Mouse (Mus musculus) kidney, postnatal 0 days (tissue): ENCODE measurements around the gene Ndufa11. TPM values are rescaled to one million over a fixed set of nuclear protein-coding genes. Genes with fewer than 3 reads are reported as not detected.

ENCODE experiments used
- ATAC-seq: fragments of 200-750 bp; cut with Nextera tagmentation; replicated peaks from 2 replicates; pipeline ENCODE4 v1.8.0; 2017; ENCODE audit warnings: low read depth, moderate number of reproducible peaks, moderate TSS enrichment, moderate library complexity; ENCODE audit not compliant: low FRiP score
- DNase-seq: peaks from one replicate; pipeline ENCODE4 v3.0.0-alpha.2; 2016; ENCODE audit warnings: low spot score
- H3K27ac ChIP-seq: fragments of 300-500 bp; sonication (generic); 2 replicates; pipeline ENCODE4 v1.5.1; 2014; ENCODE audit warnings: mild to moderate bottlenecking
- H3K27me3 ChIP-seq: fragments of 300-500 bp; sonication (generic); 2 replicates; pipeline ENCODE4 v1.6.1; 2014; ENCODE audit warnings: low read length, mixed read lengths; ENCODE audit not compliant: insufficient read depth
- H3K36me3 ChIP-seq: fragments of 300-500 bp; sonication (generic); 2 replicates; pipeline ENCODE4 v1.6.1; 2014; ENCODE audit warnings: low read length, mixed read lengths; ENCODE audit not compliant: insufficient read depth
- H3K4me1 ChIP-seq: fragments of 300-500 bp; sonication (generic); replicated peaks from 2 replicates; pipeline ENCODE4 v1.6.1; 2014; ENCODE audit warnings: antibody characterized with exemption, low read length, mixed read lengths; ENCODE audit not compliant: insufficient read depth
- H3K4me2 ChIP-seq: fragments of 300-500 bp; sonication (generic); 2 replicates; pipeline ENCODE4 v1.6.1; 2014; ENCODE audit warnings: mild to moderate bottlenecking, low read length, moderate library complexity, mixed read lengths
- H3K4me3 ChIP-seq: fragments of 300-500 bp; sonication (generic); replicated peaks from 2 replicates; pipeline ENCODE4 v1.5.1; 2014; ENCODE audit warnings: low read depth, low read length
- H3K9ac ChIP-seq: fragments of 300-500 bp; sonication (generic); 2 replicates; pipeline ENCODE4 v1.6.1; 2014; ENCODE audit warnings: low read depth, low read length
- H3K9me3 ChIP-seq: fragments of 300-500 bp; sonication (generic); replicated peaks from 2 replicates; pipeline ENCODE4 v1.6.1; 2016; ENCODE audit warnings: low read length, inconsistent platforms, mixed read lengths
- CTCF ChIP-seq: IDR thresholded peaks from 2 replicates; pipeline ENCODE4 v1.5.1; 2016; ENCODE audit warnings: antibody characterized with exemption, low read depth, mild to moderate bottlenecking, moderate library complexity
- WGBS: fragments of 180-500 bp; shearing (Covaris S2); extraction: QIAGEN DNeasy Blood & Tissue Kit; methylation state at CpG from one replicate; pipeline ENCODE4 v1.1.7; 2014; 5-methylcytosine and 5-hydroxymethylcytosine counted together
- polyA plus RNA-seq: library from polyadenylated mRNA; unstranded; fragments of >200 nt; fragmentation: Nextera tagmentation; extraction: Ambion mirVana; gene quantifications from 2 replicates; pipeline ENCODE4 v1.2.1, GENCODE M21; 2015

Ndufa11 gene
- polyA plus RNA-seq, 1 experiment from 2014 or later = 742 TPM

DNA sequence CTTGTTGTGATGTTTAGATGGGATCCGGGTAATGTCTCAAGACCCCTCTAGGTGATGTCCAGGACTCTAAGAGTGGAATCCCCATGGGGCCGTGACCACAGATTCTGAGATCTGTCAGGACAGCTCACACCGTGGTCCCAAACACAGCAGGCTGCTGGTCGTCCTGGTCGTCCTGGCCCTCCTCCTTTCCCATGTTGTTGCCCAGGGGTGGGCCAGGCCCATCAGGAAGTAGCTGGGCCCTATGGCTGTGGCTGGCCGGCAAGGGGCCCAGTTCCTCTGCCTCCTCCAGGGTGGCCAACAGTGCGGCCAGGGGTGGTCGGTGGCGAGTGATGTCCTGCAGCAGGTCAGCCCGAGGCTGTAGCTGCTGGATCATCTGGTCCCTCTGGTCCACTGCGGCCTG is 2.2 kb upstream of the Ndufa11 start:
- WGBS = 62% methylated on average over 11 of the region's 11 CpGs
- peaks cover 15% of the 10 kb centered on the region for H3K4me1 ChIP-seq
- no peak overlapping the region for H3K4me2 ChIP-seq
- TF ChIP-seq CTCF = no peak
- H3K27me3 ChIP-seq = no peaks in the 10 kb centered on the region
- H3K4me3 ChIP-seq = no peak overlapping the region
- peaks cover 24% of the 10 kb centered on the region for H3K36me3 ChIP-seq
- DNase-seq = no peak
- no peak for ATAC-seq
- no peaks in the 10 kb centered on the region for H3K9me3 ChIP-seq
- no peak overlapping the region for H3K9ac ChIP-seq
- no peak overlapping the region for H3K27ac ChIP-seq

GRCm38 (mm10) chr17:56715914-56716654 is 1.5 kb upstream of the Ndufa11 start:
- H3K27me3 ChIP-seq = no peaks in the 10 kb centered on the region
- peak overlapping the region; percentile 38 for H3K27ac ChIP-seq
- DNase-seq = peak; percentile 22
- peak overlapping the region; percentile 77 for H3K4me3 ChIP-seq
- H3K36me3 ChIP-seq = peaks cover 19% of the 10 kb centered on the region; the same call in 1 of the 2 replicates
- no peak for TF ChIP-seq CTCF
- ATAC-seq = no peak
- 23% methylated on average over 22 of the region's 22 CpGs for WGBS
- peaks cover 15% of the 10 kb centered on the region for H3K4me1 ChIP-seq
- no peaks in the 10 kb centered on the region for H3K9me3 ChIP-seq
- H3K9ac ChIP-seq = peak overlapping the region; percentile 56
- peak overlapping the region; percentile 60 for H3K4me2 ChIP-seq

GRCm38 (mm10) chr17:56716655-56717362 is 758 bp upstream of the Ndufa11 start:
- no peak; the same call in 1 of the 2 replicates for TF ChIP-seq CTCF
- ATAC-seq (peak; percentile 93), DNase-seq (peak; percentile 98)
- Histone ChIP-seq H3K4me2 (peak overlapping the region; percentile 70), H3K27me3 (no peaks in the 10 kb centered on the region), H3K27ac (peak overlapping the region; percentile 82), H3K9me3 (no peaks in the 10 kb centered on the region), H3K9ac (peak overlapping the region; percentile 88), H3K4me1 (peaks cover 15% of the 10 kb centered on the region), H3K4me3 (peak overlapping the region; percentile 77), H3K36me3 (0 out of 2 replicates have a peak, but pooled peaks cover 18% of the 10 kb centered on the region)
- WGBS = under 1% methylated on average over 55 of the region's 55 CpGs

GRCm38 (mm10) chr17:56722441-56722840 is 4.9 kb downstream of the Ndufa11 start:
- DNase-seq (peak; percentile 80), ATAC-seq (peak; percentile 22; the same call in 1 of the 2 replicates)
- 0 out of 2 replicates have a peak, but pooled peaks cover 12% of the 10 kb centered on the region for H3K36me3 ChIP-seq
- no peak for TF ChIP-seq CTCF
- WGBS = 17% methylated on average over 5 of the region's 5 CpGs
- no peak overlapping the region for H3K4me3 ChIP-seq
- peaks cover 17% of the 10 kb centered on the region for H3K4me1 ChIP-seq
- no peak overlapping the region for H3K4me2 ChIP-seq
- H3K27me3 ChIP-seq = no peaks in the 10 kb centered on the region
- 0 out of 2 replicates have a peak overlapping the region, but pooled peaks have one; percentile 13 for H3K27ac ChIP-seq
- 0 out of 2 replicates have a peak overlapping the region, but pooled peaks have one; percentile 19 for H3K9ac ChIP-seq
- H3K9me3 ChIP-seq = no peaks in the 10 kb centered on the region

GRCm38 (mm10) chr17:56723419-56724161 is 6.0 kb downstream of the Ndufa11 start:
- no peak overlapping the region for H3K27ac ChIP-seq
- H3K4me2 ChIP-seq = no peak overlapping the region
- WGBS = 80% methylated on average over 11 of the region's 11 CpGs
- H3K27me3 ChIP-seq = no peaks in the 10 kb centered on the region
- H3K4me1 ChIP-seq = peaks cover 24% of the 10 kb centered on the region
- no peak overlapping the region for H3K9ac ChIP-seq
- H3K9me3 ChIP-seq = no peaks in the 10 kb centered on the region
- ATAC-seq (no peak), DNase-seq (no peak)
- TF ChIP-seq CTCF = no peak
- H3K36me3 ChIP-seq = 0 out of 2 replicates have a peak, but pooled peaks cover 12% of the 10 kb centered on the region
- no peak overlapping the region for H3K4me3 ChIP-seq
